16 mouse cellular contexts compared by ENCODE assay signal in genomic region chr6:133963264-133963663, GRCm38 (mm10).
"Had no signal": no experiment of that assay in that cellular context is flagged by ENCODE, and none has a peak within 500 bp of the region (broad histone marks: within the 10 kb centered on the region; RNA-seq: fewer than 3 reads in every experiment).

No protein-coding gene starts in this region.

- H3K36me3 ChIP-seq: lung, embryonic 15.5 days; midbrain, embryonic 13.5 days; midbrain, embryonic 15.5 days; neural tube, embryonic 12.5 days had no signal

- ATAC-seq: liver, postnatal 0 days; lung, postnatal 0 days; midbrain, embryonic 13.5 days; midbrain, embryonic 15.5 days had no signal

- H3K4me1 ChIP-seq: lung, embryonic 15.5 days; midbrain, embryonic 13.5 days; midbrain, embryonic 15.5 days; neural tube, embryonic 12.5 days had no signal

- H3K4me3 ChIP-seq: lung, embryonic 15.5 days; megakaryocyte, embryonic 14.5 days; midbrain, embryonic 13.5 days; midbrain, embryonic 15.5 days; neural tube, embryonic 12.5 days had no signal

- H3K27ac ChIP-seq: lung, embryonic 15.5 days; macrophage; midbrain, embryonic 13.5 days; midbrain, embryonic 15.5 days; neural tube, embryonic 12.5 days had no signal

- H3K4me2 ChIP-seq: lung, embryonic 15.5 days; midbrain, embryonic 11.5 days; midbrain, embryonic 13.5 days; midbrain, embryonic 15.5 days; neural tube, embryonic 12.5 days had no signal

- H3K9me3 ChIP-seq: lung, embryonic 15.5 days; megakaryocyte, embryonic 14.5 days; midbrain, embryonic 13.5 days; midbrain, embryonic 15.5 days; neural tube, embryonic 12.5 days had no signal

- H3K27me3 ChIP-seq: lung, embryonic 15.5 days; megakaryocyte, embryonic 14.5 days; midbrain, embryonic 13.5 days; midbrain, embryonic 15.5 days; neural tube, embryonic 12.5 days had no signal

- H3K9ac ChIP-seq: liver, postnatal 0 days; lung, embryonic 15.5 days; midbrain, embryonic 13.5 days; midbrain, embryonic 15.5 days; neural tube, embryonic 12.5 days had no signal

- DNase-seq: liver, postnatal 0 days; lung, adult 2 months; lung, postnatal 14 days; lung, postnatal 36 days; right cerebral cortex, postnatal 14 days; spleen, adult 18-20 months; thymus, adult 18-20 months; thymus, postnatal 14 days had no signal
